Mouse (Mus musculus): ENCODE results near the gene Snapc5.
A peak's percentile ranks its signal among the peaks of the same experiment; 100 is the strongest.

GRCm38 (mm10) chr9:64172816-64173665 is 6.0 kb upstream of the Snapc5 start, which contains the start of the genes Zwilch and Rpl4:
- no peak for TF ChIP-seq CTCF (IDR thresholded peaks at IDR 0.05; ENCODE audit: low read depth, low read length)
- peak; percentile 93 for TF ChIP-seq POLR2A (IDR thresholded peaks at IDR 0.05; ENCODE audit: insufficient read depth, low read length)
